Mouse (Mus musculus): ENCODE results near the gene Nacc2. TPM values are rescaled to one million over a fixed set of nuclear protein-coding genes. Genes with fewer than 3 reads are reported as not detected.

Nacc2 gene
- polyA plus RNA-seq, 1 experiment from 2014 or later, result 37.0 TPM

- CTCF ChIA-PET, result no interaction called here
- DNase-seq (ENCODE audit: low read depth, low spot score) (no peak), ATAC-seq (no peak)
- no peak for TF ChIP-seq CTCF (IDR thresholded peaks at IDR 0.05)
- in situ Hi-C loops (cut with MboI; ENCODE audit: low pct_unique_long_range_greater_than_20kb), result loop anchor here (5.0 to 25.0 kb wide), 2 partner anchors 78 to 183 kb away; partner anchors contain the start of gene Sohlh1
- no peaks in the 10 kb centered on the region for H3K27me3 ChIP-seq
- POLR2A ChIA-PET, result interaction anchor here (2.2 kb wide), 1 partner anchor 9 kb away, joined by 7 read pairs; no protein-coding TSS in a partner anchor
Measured at GRCm38 (mm10) chr2:26019923-26020322, 103.1 kb downstream of the Nacc2 start.

- H3K27me3 ChIP-seq, result no peaks in the 10 kb centered on the region
- in situ Hi-C loops (cut with MboI; ENCODE audit: low pct_unique_long_range_greater_than_20kb), result loop anchor here (5.0 to 25.0 kb wide), 2 partner anchors 75 to 180 kb away; partner anchors contain the start of gene Sohlh1
- no peak for TF ChIP-seq CTCF (IDR thresholded peaks at IDR 0.05)
- ChIA-PET POLR2A (no interaction called here), CTCF (no interaction called here)
- DNase-seq (ENCODE audit: low read depth, low spot score) (no peak), ATAC-seq (no peak)
Measured at GRCm38 (mm10) chr2:26017326-26017725, 105.7 kb downstream of the Nacc2 start.

GRCm38 (mm10) chr2:26013674-26014073 is 109.3 kb downstream of the Nacc2 start:
- no peaks in the 10 kb centered on the region for H3K27me3 ChIP-seq
- ChIA-PET POLR2A (no interaction called here), CTCF (no interaction called here)
- TF ChIP-seq CTCF (IDR thresholded peaks at IDR 0.05), result no peak
- in situ Hi-C loops (cut with MboI; ENCODE audit: low pct_unique_long_range_greater_than_20kb), result loop anchor here (25.0 kb wide), 1 partner anchor 176 kb away; the partner anchor contains the start of gene Sohlh1
- ATAC-seq, result no peak
- DNase-seq (ENCODE audit: low read depth, low spot score), result no peak

- ChIA-PET POLR2A (interaction anchor here (0.6 to 1.3 kb wide), 3 partner anchors 9 to 135 kb away, joined by 4 to 7 read pairs (median 4); partner anchors contain the start of gene Ubac1), CTCF (no interaction called here)
- DNase-seq (ENCODE audit: low read depth, low spot score) (no peak), ATAC-seq (no peak)
- no peak for TF ChIP-seq CTCF (IDR thresholded peaks at IDR 0.05)
- H3K27me3 ChIP-seq, result no peaks in the 10 kb centered on the region
- in situ Hi-C loops (cut with MboI; ENCODE audit: low pct_unique_long_range_greater_than_20kb), result loop anchor here (25.0 kb wide), 1 partner anchor 174 kb away; the partner anchor contains the start of gene Sohlh1
Measured at GRCm38 (mm10) chr2:26011420-26011819, 111.6 kb downstream of the Nacc2 start.

Other genes with a start within 250 kb of the Nacc2 start
- 38.9 TPM for gene Camsap1, start 139.9 kb downstream of the Nacc2 start, polyA plus RNA-seq (2021)
- 66.1 TPM for gene Ubac1, start 101.5 kb downstream of the Nacc2 start, polyA plus RNA-seq (2021)
- not detected for gene Lhx3, start 85.1 kb upstream of the Nacc2 start, polyA plus RNA-seq (2021)
- 35.9 TPM for gene Qsox2, start 114.3 kb upstream of the Nacc2 start, polyA plus RNA-seq (2021)
- 0.03 TPM for gene Ccdc187, start 171.3 kb upstream of the Nacc2 start, polyA plus RNA-seq (2021)
- gene Gpsm1, start 192.3 kb upstream of the Nacc2 start, polyA plus RNA-seq (2021), result 23.3 TPM
- 19.3 TPM for gene Dnlz, start 228.9 kb upstream of the Nacc2 start, polyA plus RNA-seq (2021)
- gene Card9, start 237.7 kb upstream of the Nacc2 start, polyA plus RNA-seq (2021), result 0.50 TPM

Measured in Patski (cell line).